In the genomic region with DNA sequence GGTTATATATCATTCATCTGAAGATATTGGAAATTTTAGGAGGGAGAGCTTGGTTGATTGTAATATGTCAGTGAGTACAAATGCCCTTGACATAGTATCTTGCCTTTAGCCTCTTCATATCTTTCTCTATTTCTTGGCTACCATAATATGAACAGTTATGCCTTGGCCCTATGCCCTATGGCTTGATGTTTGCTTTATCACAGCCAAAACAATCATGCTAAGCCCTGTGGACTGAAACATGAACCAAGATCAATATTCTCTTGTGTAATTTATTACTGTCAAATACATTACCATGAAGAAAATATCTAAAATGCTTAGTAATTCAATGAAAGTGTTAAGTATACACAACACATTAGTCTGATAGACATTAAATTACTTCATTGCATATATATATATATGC, we compare ENCODE assay signal across 18 mouse cellular contexts.
DNase-seq lines count a peak whose midpoint lies in the region; ATAC-seq and TF ChIP-seq lines count a peak whose summit lies in the region.
"Had no signal": no experiment of that assay in that cellular context is flagged by ENCODE, and none has a peak within 500 bp of the region (broad histone marks: within the 10 kb centered on the region; RNA-seq: fewer than 3 reads in every experiment).

No protein-coding gene starts in this region.

- no peak for TF ChIP-seq EP300 in liver, postnatal 0 days (IDR thresholded peaks at IDR 0.05; ENCODE audit: low read depth)

- no peak for ATAC-seq in liver, postnatal 0 days
- ATAC-seq: activated CD4-positive, CD25-positive, alpha-beta regulatory T cell, adult 4 months; CD4-positive, CD25-positive, alpha-beta regulatory T cell, adult 4 months; Patski had no signal

- no peak overlapping the region for H3K27ac ChIP-seq in liver, adult 2 months (replicated peaks; ENCODE audit: insufficient read depth, low read depth, low read length)
- H3K27ac ChIP-seq in liver, postnatal 0 days (ENCODE audit: low read depth) = no peak overlapping the region

- H3K4me3 ChIP-seq in liver, adult 2 months (ENCODE audit: insufficient read depth, low read depth, low read length) = no peak overlapping the region
- H3K4me3 ChIP-seq in liver, postnatal 0 days (ENCODE audit: low read depth, low read length) = no peak overlapping the region

- no peaks in the 10 kb centered on the region for H3K4me1 ChIP-seq in liver, adult 2 months (ENCODE audit: control insufficient read depth, insufficient read depth, low read length)
- H3K4me1 ChIP-seq in liver, postnatal 0 days (ENCODE audit: insufficient read depth) = no peaks in the 10 kb centered on the region

- H3K9ac ChIP-seq in liver, adult 2 months (ENCODE audit: low read depth, low read length) = no peak overlapping the region
- no peak overlapping the region for H3K9ac ChIP-seq in liver, postnatal 0 days (replicated peaks)

- TF ChIP-seq CTCF in liver, adult 2 months (IDR thresholded peaks at IDR 0.05; ENCODE audit: low read depth, low read length) = no peak
- TF ChIP-seq CTCF in liver, postnatal 0 days (IDR thresholded peaks at IDR 0.05; ENCODE audit: low read depth) = no peak

- no peaks in the 10 kb centered on the region for H3K27me3 ChIP-seq in liver, adult 2 months (ENCODE audit: control insufficient read depth, insufficient read depth, low read length)
- H3K27me3 ChIP-seq in liver, postnatal 0 days (ENCODE audit: insufficient read depth, low read length) = no peaks in the 10 kb centered on the region
- H3K27me3 ChIP-seq: CH12.LX, Patski had no signal

- no peaks in the 10 kb centered on the region for H3K9me3 ChIP-seq in liver, postnatal 0 days (ENCODE audit: low read length)

- TF ChIP-seq POLR2A in liver, adult 2 months (IDR thresholded peaks at IDR 0.05; ENCODE audit: extremely low read depth, insufficient read depth, low read length) = no peak

- peak; percentile 91 for DNase-seq in liver, adult 2 months (ENCODE audit: extremely low read depth, low read depth, low spot score)
- no peak for DNase-seq in liver, postnatal 0 days
- DNase-seq: adrenal gland, adult 2 months; adrenal gland, adult 8-10 months; adrenal gland, postnatal 10 days; adrenal gland, postnatal 14 days; adrenal gland, postnatal 25 days; adrenal gland, postnatal 36 days; B cell, adult 2 months; cerebellum, adult 11 months; cerebellum, adult 11-12 months; cerebellum, adult 18-20 months; cerebellum, adult 2 months had no signal

- no peaks in the 10 kb centered on the region for H3K79me2 ChIP-seq in liver, adult 2 months (ENCODE audit: control insufficient read depth, insufficient read depth, low read length)

- H3K4me2 ChIP-seq in liver, postnatal 0 days (ENCODE audit: low read depth, low read length) = no peak overlapping the region

- no peaks in the 10 kb centered on the region for H3K36me3 ChIP-seq in liver, adult 2 months (ENCODE audit: control insufficient read depth, insufficient read depth, low read length)
- H3K36me3 ChIP-seq in liver, postnatal 0 days (replicated peaks; ENCODE audit: insufficient read depth, low read length) = no peaks in the 10 kb centered on the region
- H3K36me3 ChIP-seq: G1E had no signal
